Mouse (Mus musculus) T-helper 1 cell (primary cell): ENCODE measurements around the gene Mup8.
"Not testable (repeated sequence)": the region's sequence is repeated elsewhere in the genome, so short reads cannot be mapped to it uniquely, and the experiment has no call there.

Source experiments
- in situ Hi-C: fragments of 300-600 bp; cut with MboI, MseI; formaldehyde crosslinking; loops from one replicate; pipeline ENCODE4 v1.15.1; 2025; ENCODE audit warnings: high pct_unique_total_duplicates

Gene Mup8

GRCm38 (mm10) chr4:60222499-60222898, at the start of gene Mup8:
TSS of gene Mup8 (minus strand) at chr4:60222599.
- in situ Hi-C loops: not testable (repeated sequence)

GRCm38 (mm10) chr4:60265977-60266770, 43.8 kb upstream of the Mup8 start:
- in situ Hi-C loops: loop anchor here (10.0 kb wide), 2 partner anchors 109 to 1069 kb away; no protein-coding TSS in a partner anchor

GRCm38 (mm10) chr4:60262706-60263105, 40.3 kb upstream of the Mup8 start:
- in situ Hi-C loops: loop anchor here (5.0 to 10.0 kb wide), 3 partner anchors 112 to 1072 kb away; no protein-coding TSS in a partner anchor
